Mouse (Mus musculus) heart, adult 2 months (tissue): ENCODE results near the gene Pgbd1. TPM values are rescaled to one million over a fixed set of nuclear protein-coding genes. Genes with fewer than 3 reads are reported as not detected.

Source experiments
- DNase-seq, 2 experiments: peaks; one replicate each; pipeline ENCODE4 v3.0.0; 2021
- H3K27ac ChIP-seq: fragments of 200-600 bp; 2 replicates; pipeline ENCODE4 v1.8.1; 2022
- H3K27me3 ChIP-seq: fragments of 200-500 bp; 2 replicates; pipeline ENCODE4 v1.6.1; 2012; ENCODE audit warnings: mild to moderate bottlenecking, low read length, inconsistent platforms, mixed read lengths; ENCODE audit not compliant: control insufficient read depth, insufficient read depth
- H3K36me3 ChIP-seq: fragments of 200-500 bp; 2 replicates; pipeline ENCODE4 v1.6.1; 2012; ENCODE audit warnings: low read length, inconsistent platforms; ENCODE audit not compliant: control insufficient read depth, insufficient read depth
- H3K4me1 ChIP-seq: fragments of 200-500 bp; 2 replicates; pipeline ENCODE4 v1.6.1; 2011; ENCODE audit warnings: low read length; ENCODE audit not compliant: control insufficient read depth, insufficient read depth
- H3K4me3 ChIP-seq: fragments of 200-600 bp; 2 replicates; pipeline ENCODE4 v1.8.1; 2022
- H3K79me2 ChIP-seq: fragments of 200-500 bp; replicated peaks from 2 replicates; pipeline ENCODE4 v1.6.1; 2012; ENCODE audit warnings: mild to moderate bottlenecking, inconsistent platforms, low read length, moderate library complexity, mixed read lengths; ENCODE audit not compliant: control insufficient read depth, insufficient read depth
- H3K9ac ChIP-seq: fragments of 200-500 bp; 2 replicates; pipeline ENCODE4 v1.6.1; 2012; ENCODE audit warnings: low read depth, mild to moderate bottlenecking, control low read depth, inconsistent platforms, low read length, mixed read lengths
- CTCF ChIP-seq: fragments of 200-600 bp; IDR thresholded peaks from 2 replicates; pipeline ENCODE4 v1.8.1; 2022; ENCODE audit warnings: antibody characterized with exemption, mild to moderate bottlenecking, moderate library complexity
- EP300 ChIP-seq: fragments of 200-500 bp; IDR thresholded peaks from 2 replicates; pipeline ENCODE4 v1.6.1; 2011; ENCODE audit warnings: low read depth, low read length, control low read depth; ENCODE audit not compliant: insufficient read depth
- POLR2A ChIP-seq: fragments of 200-500 bp; IDR thresholded peaks from 2 replicates; pipeline ENCODE4 v1.6.1; 2011; ENCODE audit warnings: mild to moderate bottlenecking, low read depth, low read length, control low read depth; ENCODE audit not compliant: insufficient read depth
- WGBS: fragments of 180-500 bp; shearing (Covaris S2); methylation state at CpG from one replicate; pipeline ENCODE4 v1.1.7; 2018; 5-methylcytosine and 5-hydroxymethylcytosine counted together
- intact Hi-C: fragments of 180-260 bp; cut with DNase I; formaldehyde crosslinking; loops from one replicate; pipeline ENCODE4 v1.15.1; 2025
- polyA plus RNA-seq: library from polyadenylated mRNA; depleted of rRNA; stranded (reverse); fragments of >200 nt; gene quantifications from 2 replicates; pipeline ENCODE4 v1.2.3, GENCODE M21; 2012
- total RNA-seq, 2 experiments: library from RNA; stranded (reverse); gene quantifications; 2 replicates each; pipeline ENCODE4 v1.2.3; 2021

The Pgbd1 gene
- total and polyA plus RNA-seq, 3 experiments, result 0.41 to 0.50 (median 0.43) TPM

- TF ChIP-seq POLR2A (no peak), CTCF (no peak)
- Histone ChIP-seq H3K36me3 (no peaks in the 10 kb centered on the region), H3K4me1 (no peaks in the 10 kb centered on the region), H3K27ac (no peak overlapping the region), H3K79me2 (no peaks in the 10 kb centered on the region), H3K9ac (no peak overlapping the region), H3K4me3 (no peak overlapping the region), H3K27me3 (no peaks in the 10 kb centered on the region)
- WGBS, result 100% methylated on average over 1 of the region's 1 CpGs
- intact Hi-C loops, result no loop called here
- no peak for DNase-seq
These were observed 13.2 kb downstream of the Pgbd1 start for GRCm38 (mm10) chr13:21427631-21428030.

GRCm38 (mm10) chr13:21423301-21423700, 17.6 kb downstream of the Pgbd1 start:
- TF ChIP-seq POLR2A (no peak), EP300 (no peak), CTCF (no peak)
- DNase-seq, result no peak
- Histone ChIP-seq H3K9ac (no peak overlapping the region), H3K27ac (no peak overlapping the region), H3K4me1 (no peaks in the 10 kb centered on the region), H3K79me2 (no peaks in the 10 kb centered on the region), H3K36me3 (no peaks in the 10 kb centered on the region), H3K27me3 (no peaks in the 10 kb centered on the region), H3K4me3 (no peak overlapping the region)
- intact Hi-C loops, result no loop called here
- WGBS, result 51% methylated on average over 5 of the region's 5 CpGs

DNA sequence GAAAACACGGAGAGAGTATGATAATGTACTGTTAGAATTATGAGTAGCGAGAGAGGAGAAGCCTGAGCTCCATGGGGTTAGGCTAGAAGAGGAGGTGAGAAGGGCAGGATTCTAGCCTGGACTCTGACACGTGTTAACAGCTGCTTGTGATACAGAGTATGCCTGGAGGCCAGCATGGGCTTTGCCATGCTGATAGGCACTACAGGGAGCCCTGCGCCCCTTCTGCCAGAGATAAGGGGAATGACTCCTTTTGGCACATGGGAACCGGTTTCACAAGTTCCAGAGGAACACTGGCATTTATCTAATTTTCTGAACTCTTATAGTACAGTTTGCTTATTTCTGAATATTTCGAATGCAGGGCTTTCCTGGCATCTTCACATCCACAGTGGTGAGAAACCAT, 22.0 kb downstream of the Pgbd1 start:
- TF ChIP-seq EP300 (no peak), CTCF (no peak), POLR2A (no peak)
- intact Hi-C loops, result no loop called here
- 56% methylated on average over 6 of the region's 6 CpGs for WGBS

DNA sequence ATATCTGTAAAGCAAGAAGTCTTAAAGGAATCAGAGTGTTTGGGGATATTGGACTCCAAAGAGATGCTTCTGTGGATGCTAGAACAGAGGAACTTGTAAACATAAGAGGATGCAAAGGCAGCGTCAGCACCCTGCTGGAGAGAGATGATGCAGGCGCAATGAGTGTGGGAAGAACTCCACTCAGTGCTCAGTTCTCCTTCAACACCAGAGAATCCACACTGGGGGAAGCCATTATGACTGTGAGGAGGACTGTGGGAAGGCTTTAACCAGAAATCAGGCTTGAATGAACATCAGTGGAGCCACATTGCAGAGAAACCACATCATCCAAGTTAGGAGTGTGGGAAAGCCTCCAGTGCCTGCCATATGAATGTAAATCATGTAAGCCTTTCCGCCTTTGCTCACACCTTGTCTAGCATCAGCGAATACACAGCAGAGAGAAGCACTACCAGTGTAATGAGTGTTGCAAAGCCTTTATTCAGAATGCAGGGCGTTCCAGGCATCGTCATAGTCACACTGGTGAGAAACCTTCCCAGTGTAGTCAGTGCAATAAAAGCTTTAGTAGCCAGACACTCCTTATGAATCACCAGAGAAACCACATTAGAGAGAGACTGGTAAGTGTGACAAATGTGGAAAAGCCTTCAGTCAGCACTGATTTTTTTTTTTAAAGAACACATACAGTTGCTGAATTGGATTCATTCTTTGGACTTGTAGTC, 23.4 kb downstream of the Pgbd1 start:
- no peak for TF ChIP-seq CTCF
- TF ChIP-seq EP300, result no peak
- no peak for TF ChIP-seq POLR2A
- intact Hi-C loops, result no loop called here
- no peak overlapping the region for H3K4me3 ChIP-seq
- no peaks in the 10 kb centered on the region for H3K4me1 ChIP-seq
- DNase-seq, result no peak
- no peaks in the 10 kb centered on the region for H3K27me3 ChIP-seq
- WGBS, result 86% methylated on average over 6 of the region's 6 CpGs
- H3K79me2 ChIP-seq, result no peaks in the 10 kb centered on the region
- no peaks in the 10 kb centered on the region for H3K36me3 ChIP-seq
- no peak overlapping the region for H3K27ac ChIP-seq
- H3K9ac ChIP-seq, result no peak overlapping the region

More for the DNA sequence above, 22.0 kb downstream of the Pgbd1 start:
- no peaks in the 10 kb centered on the region for H3K27me3 ChIP-seq
- no peak overlapping the region for H3K9ac ChIP-seq
- no peak for DNase-seq
- H3K4me1 ChIP-seq, result no peaks in the 10 kb centered on the region
- H3K4me3 ChIP-seq, result no peak overlapping the region
- H3K79me2 ChIP-seq, result no peaks in the 10 kb centered on the region
- H3K27ac ChIP-seq, result no peak overlapping the region
- H3K36me3 ChIP-seq, result no peaks in the 10 kb centered on the region

- Histone ChIP-seq H3K9ac (no peak overlapping the region), H3K79me2 (no peaks in the 10 kb centered on the region), H3K4me3 (no peak overlapping the region), H3K4me1 (no peaks in the 10 kb centered on the region), H3K27ac (no peak overlapping the region), H3K27me3 (no peaks in the 10 kb centered on the region), H3K36me3 (no peaks in the 10 kb centered on the region)
- intact Hi-C loops, result no loop called here
- no peak for TF ChIP-seq CTCF
- TF ChIP-seq EP300, result no peak
- no peak for TF ChIP-seq POLR2A
- WGBS, result 94% methylated on average over 2 of the region's 2 CpGs
- no peak for DNase-seq
These were observed 25.1 kb downstream of the Pgbd1 start for GRCm38 (mm10) chr13:21415750-21416149.

- Histone ChIP-seq H3K4me1 (no peaks in the 10 kb centered on the region), H3K4me3 (no peak overlapping the region), H3K9ac (no peak overlapping the region), H3K79me2 (no peaks in the 10 kb centered on the region), H3K27me3 (no peaks in the 10 kb centered on the region), H3K27ac (no peak overlapping the region), H3K36me3 (no peaks in the 10 kb centered on the region)
- 58% methylated on average over 4 of the region's 4 CpGs for WGBS
- intact Hi-C loops, result no loop called here
- DNase-seq, result no peak
- TF ChIP-seq CTCF (no peak), POLR2A (no peak), EP300 (no peak)
These were observed 25.6 kb downstream of the Pgbd1 start for GRCm38 (mm10) chr13:21415266-21415665.
